Mouse (Mus musculus) forebrain, postnatal 0 days (tissue): ENCODE measurements around the gene 9430015G10Rik. TPM values are rescaled to one million over a fixed set of nuclear protein-coding genes. Genes with fewer than 3 reads are reported as not detected.
"Not testable (repeated sequence)": the region's sequence is repeated elsewhere in the genome, so short reads cannot be mapped to it uniquely, and the experiment has no call there.

Experiments used
- ATAC-seq: fragments of 200-750 bp; cut with Nextera tagmentation; 2 replicates; pipeline ENCODE4 v1.8.0; 2017; ENCODE audit warnings: mild to moderate bottlenecking, moderate library complexity
- DNase-seq: peaks from one replicate; pipeline ENCODE4 v3.0.0-alpha.2; 2015
- H3K27ac ChIP-seq: fragments of 300-500 bp; sonication (generic); 2 replicates; pipeline ENCODE4 v1.5.1; 2014; ENCODE audit warnings: low read depth, mild to moderate bottlenecking, antibody characterized with exemption, low read length, moderate library complexity, mixed read lengths
- H3K27me3 ChIP-seq: fragments of 300-500 bp; sonication (generic); 2 replicates; pipeline ENCODE4 v1.6.1; 2014; ENCODE audit warnings: mild to moderate bottlenecking, low read length, mixed read lengths; ENCODE audit not compliant: insufficient read depth
- H3K36me3 ChIP-seq: fragments of 300-500 bp; sonication (generic); 2 replicates; pipeline ENCODE4 v1.6.1; 2014; ENCODE audit warnings: mild to moderate bottlenecking, moderate library complexity; ENCODE audit not compliant: insufficient read depth
- H3K4me1 ChIP-seq: fragments of 300-500 bp; sonication (generic); 2 replicates; pipeline ENCODE4 v1.6.1; 2014; ENCODE audit warnings: antibody characterized with exemption; ENCODE audit not compliant: insufficient read depth
- H3K4me2 ChIP-seq: fragments of 300-500 bp; sonication (generic); 2 replicates; pipeline ENCODE4 v1.6.1; 2014; ENCODE audit warnings: low read depth, mild to moderate bottlenecking, moderate library complexity
- H3K4me3 ChIP-seq: fragments of 300-500 bp; sonication (generic); 2 replicates; pipeline ENCODE4 v1.5.1; 2014; ENCODE audit warnings: low read depth, low read length, mixed read lengths
- H3K9ac ChIP-seq: fragments of 300-500 bp; sonication (generic); 2 replicates; pipeline ENCODE4 v1.6.1; 2014; ENCODE audit warnings: mild to moderate bottlenecking
- H3K9me3 ChIP-seq: fragments of 300-500 bp; sonication (generic); 2 replicates; pipeline ENCODE4 v1.6.1; 2016; ENCODE audit warnings: low read length
- CTCF ChIP-seq: sonication (generic); IDR thresholded peaks from 2 replicates; pipeline ENCODE4 v1.5.1; 2016; ENCODE audit warnings: antibody characterized with exemption, control low read depth, low read depth
- WGBS: fragments of 180-500 bp; shearing (Covaris S2); extraction: QIAGEN DNeasy Blood & Tissue Kit; methylation state at CpG from one replicate; pipeline ENCODE4 v1.1.7; 2014; 5-methylcytosine and 5-hydroxymethylcytosine counted together
- polyA plus RNA-seq: library from polyadenylated mRNA; unstranded; fragments of >200 nt; fragmentation: Nextera tagmentation; extraction: Ambion mirVana; gene quantifications from 2 replicates; pipeline ENCODE4 v1.2.1, GENCODE M21; 2015
- total RNA-seq: library from RNA; depleted of rRNA; stranded (reverse); fragments of >200 nt; gene quantifications from 2 replicates; pipeline ENCODE4 v1.2.3, GENCODE M21; 2014

The 9430015G10Rik gene
- total and polyA plus RNA-seq, 2 experiments from 2014 or later: 22.3 to 28.3 TPM

- Histone ChIP-seq H3K9me3 (no peaks in the 10 kb centered on the region), H3K27me3 (no peaks in the 10 kb centered on the region), H3K4me1 (no peaks in the 10 kb centered on the region), H3K9ac (no peak overlapping the region), H3K4me2 (no peak overlapping the region), H3K36me3 (no peaks in the 10 kb centered on the region), H3K27ac (no peak overlapping the region), H3K4me3 (no peak overlapping the region)
- 95% methylated on average over 13 of the region's 13 CpGs for WGBS
- ATAC-seq (no peak), DNase-seq (no peak)
- no peak for TF ChIP-seq CTCF
Observed at GRCm38 (mm10) chr4:156135112-156135511, 25.3 kb downstream of the 9430015G10Rik start.

- no peaks in the 10 kb centered on the region for H3K9me3 ChIP-seq
- WGBS: 95% methylated on average over 14 of the region's 14 CpGs
- no peak for ATAC-seq
- no peak for TF ChIP-seq CTCF
- H3K4me2 ChIP-seq: no peak overlapping the region
- no peak overlapping the region for H3K9ac ChIP-seq
- no peak overlapping the region for H3K4me3 ChIP-seq
- no peak for DNase-seq
- no peaks in the 10 kb centered on the region for H3K36me3 ChIP-seq
- H3K27me3 ChIP-seq: no peaks in the 10 kb centered on the region
- H3K4me1 ChIP-seq: no peaks in the 10 kb centered on the region
- no peak overlapping the region for H3K27ac ChIP-seq
Observed at GRCm38 (mm10) chr4:156135801-156136200, 26.0 kb downstream of the 9430015G10Rik start.

- Histone ChIP-seq H3K27me3 (no peaks in the 10 kb centered on the region), H3K4me2 (no peak overlapping the region), H3K27ac (no peak overlapping the region), H3K4me3 (no peak overlapping the region), H3K4me1 (no peaks in the 10 kb centered on the region), H3K9ac (no peak overlapping the region), H3K36me3 (no peaks in the 10 kb centered on the region), H3K9me3 (no peaks in the 10 kb centered on the region)
- WGBS: 92% methylated on average over 30 of the region's 30 CpGs
- DNase-seq (no peak), ATAC-seq (no peak)
- no peak for TF ChIP-seq CTCF
Observed at GRCm38 (mm10) chr4:156136285-156137100, 26.7 kb downstream of the 9430015G10Rik start.

- not testable (repeated sequence) for H3K4me3 ChIP-seq, H3K9ac ChIP-seq, H3K4me2 ChIP-seq, H3K36me3 ChIP-seq, ATAC-seq, H3K27ac ChIP-seq, H3K9me3 ChIP-seq, DNase-seq, H3K27me3 ChIP-seq, H3K4me1 ChIP-seq
- WGBS: 89% methylated on average over 10 of the region's 10 CpGs
Observed at GRCm38 (mm10) chr4:156150887-156151286, 41.1 kb downstream of the 9430015G10Rik start.

- no peak for ATAC-seq
- Histone ChIP-seq H3K4me1 (no peaks in the 10 kb centered on the region), H3K9me3 (no peaks in the 10 kb centered on the region), H3K4me2 (no peak overlapping the region), H3K9ac (no peak overlapping the region), H3K4me3 (no peak overlapping the region), H3K27ac (no peak overlapping the region), H3K27me3 (no peaks in the 10 kb centered on the region), H3K36me3 (no peaks in the 10 kb centered on the region)
- 97% methylated on average over 3 of the region's 3 CpGs for WGBS
- no peak for TF ChIP-seq CTCF
- no peak for DNase-seq
Observed at GRCm38 (mm10) chr4:156154771-156155170, 45.0 kb downstream of the 9430015G10Rik start.

- H3K9me3 ChIP-seq: no peaks in the 10 kb centered on the region
- no peaks in the 10 kb centered on the region for H3K4me1 ChIP-seq
- H3K4me2 ChIP-seq: no peak overlapping the region
- peaks cover 82% of the 10 kb centered on the region for H3K36me3 ChIP-seq
- H3K9ac ChIP-seq: no peak overlapping the region
- TF ChIP-seq CTCF: no peak
- DNase-seq (no peak), ATAC-seq (no peak)
- 92% methylated on average over 9 of the region's 9 CpGs for WGBS
- H3K4me3 ChIP-seq: no peak overlapping the region
- no peaks in the 10 kb centered on the region for H3K27me3 ChIP-seq
- no peak overlapping the region for H3K27ac ChIP-seq
Observed at GRCm38 (mm10) chr4:156166477-156166876, 56.7 kb downstream of the 9430015G10Rik start.

- Histone ChIP-seq H3K27ac (no peak overlapping the region), H3K4me1 (no peaks in the 10 kb centered on the region), H3K9me3 (no peaks in the 10 kb centered on the region), H3K4me3 (no peak overlapping the region), H3K27me3 (no peaks in the 10 kb centered on the region), H3K4me2 (no peak overlapping the region), H3K9ac (no peak overlapping the region), H3K36me3 (peaks cover 96% of the 10 kb centered on the region)
- TF ChIP-seq CTCF: no peak
- DNase-seq (no peak), ATAC-seq (no peak)
- WGBS: 95% methylated on average over 8 of the region's 8 CpGs
Observed at GRCm38 (mm10) chr4:156168611-156169010, 58.8 kb downstream of the 9430015G10Rik start.
